Mouse (Mus musculus): ENCODE measurements around the gene Qars. TPM values are rescaled to one million over a fixed set of nuclear protein-coding genes. Genes with fewer than 3 reads are reported as not detected.

The Qars gene
- 100 to 1,000 TPM; 137 to 147 TPM for total RNA-seq (2021)
- long read RNA-seq, experiment 1, transcript Qars-201 (24 exons, 2,800 nt), result major isoform, 93 of 114 reads
- long read RNA-seq, experiment 1, partial matches to known transcripts, result 15 of 114 reads
- long read RNA-seq, experiment 1, other reads (novel, unspliced or antisense), result 6 of 114 reads
- long read RNA-seq, experiment 2, transcript Qars-201 (24 exons, 2,800 nt), result major isoform, 33 of 42 reads
- long read RNA-seq, experiment 2, partial matches to known transcripts, result 8 of 42 reads
- long read RNA-seq, experiment 2, other reads (novel, unspliced or antisense), result 1 of 42 reads

DNA sequence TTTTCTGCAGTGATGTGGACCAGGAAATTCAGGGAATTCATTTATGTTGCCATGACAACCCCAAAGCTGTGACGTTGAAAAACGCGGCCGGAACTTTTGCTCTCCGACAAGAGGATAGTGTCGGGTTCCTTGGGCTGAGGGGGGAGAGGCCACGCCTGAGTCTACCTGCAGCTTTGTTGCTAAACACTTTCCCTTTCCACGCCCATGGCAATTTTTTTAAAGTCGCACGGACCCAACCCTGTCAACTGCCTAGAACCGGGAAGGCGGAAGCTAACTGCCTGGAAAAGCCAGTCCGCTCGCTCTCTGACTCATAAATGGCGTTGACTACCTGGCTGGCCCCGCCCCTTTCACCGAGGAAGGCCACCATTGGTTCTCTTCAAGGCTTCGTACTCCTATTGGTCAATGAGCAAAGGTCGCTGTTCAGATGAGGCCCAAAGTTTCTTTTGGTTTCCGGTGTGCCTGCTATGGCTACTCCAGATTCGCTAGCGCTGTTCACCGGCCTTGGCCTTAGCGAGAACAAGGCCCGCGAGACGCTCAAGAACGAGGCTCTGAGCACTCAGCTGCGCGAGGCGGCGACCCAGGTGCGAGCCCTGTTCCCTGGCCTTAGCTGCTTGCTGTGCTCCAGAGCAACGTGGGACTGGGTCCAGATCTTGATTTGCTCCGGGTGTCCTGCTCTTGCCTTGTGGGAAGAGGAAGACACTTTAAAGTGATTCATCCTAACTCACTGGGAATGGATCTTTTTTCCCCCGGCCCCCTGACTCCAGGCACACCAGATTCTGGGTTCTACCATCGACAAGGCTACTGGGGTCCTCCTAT lies at the start of gene Qars:
Gene Qars, plus strand, starts transcription at position 88 of the 816 bp plus-strand sequence.
- DNase-seq, result peak; percentile 95

DNA sequence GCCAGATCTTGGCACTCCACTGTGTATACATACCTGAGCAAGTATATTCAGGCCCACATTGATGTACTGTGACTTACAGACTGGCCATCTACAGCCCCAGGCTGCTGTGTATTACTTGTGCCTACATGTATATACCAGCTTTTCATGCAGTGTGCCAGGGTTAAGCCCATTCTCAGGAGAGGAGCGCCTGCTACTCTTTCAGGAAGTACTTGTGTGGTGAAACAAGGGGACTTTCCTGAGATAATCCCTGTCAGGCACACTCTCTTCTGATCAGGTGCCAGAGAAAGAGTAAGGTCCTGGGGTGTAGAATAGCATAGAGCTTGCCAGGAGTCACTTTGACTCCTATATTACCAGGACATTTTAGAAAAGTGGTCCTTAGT lies 47.6 kb upstream of the Qars start:
- no peak for DNase-seq

DNA sequence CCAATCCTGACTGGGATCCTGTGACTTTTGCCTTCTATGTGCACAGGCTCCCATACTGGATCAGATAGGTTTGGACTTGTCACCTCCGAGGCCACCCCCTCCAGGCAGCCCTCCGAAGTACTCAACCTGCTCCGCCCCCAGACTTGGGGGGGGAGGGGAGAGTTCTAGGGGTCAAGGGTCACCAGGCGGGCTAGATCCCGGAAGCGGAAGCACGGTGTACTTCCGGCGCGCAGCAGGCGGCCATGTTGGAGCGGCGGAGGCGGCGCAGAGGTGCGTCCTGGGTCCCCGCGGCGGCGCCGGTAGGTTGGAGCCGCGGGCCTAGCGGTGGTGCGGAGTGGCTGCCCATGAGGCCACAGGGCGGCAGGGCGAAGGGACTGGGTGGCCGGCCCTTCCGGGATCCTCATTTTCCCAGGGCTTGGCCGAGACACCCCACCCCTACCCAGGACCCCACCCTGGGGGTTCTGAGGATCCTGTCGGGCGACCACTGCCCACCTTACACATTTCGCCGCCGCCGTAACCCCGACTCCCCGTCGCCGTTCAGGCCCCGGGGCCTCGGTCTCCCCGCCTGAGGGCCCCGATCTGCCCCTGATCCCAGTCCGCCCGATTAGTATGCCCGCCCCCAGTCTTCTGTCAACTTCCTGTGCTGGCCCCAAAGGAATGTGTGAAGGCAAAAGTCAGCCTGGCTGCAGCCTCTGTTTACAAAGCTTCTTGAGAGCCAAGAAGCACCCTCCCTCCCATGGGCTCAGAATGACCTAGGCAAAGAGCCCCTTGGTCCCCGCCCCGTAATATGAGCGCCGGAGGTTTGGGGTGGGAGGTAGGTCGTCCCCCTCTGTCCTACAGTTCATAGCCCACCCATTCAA lies 47.0 kb upstream of the Qars start, which contains the start of gene Ccdc71:
Gene Ccdc71, plus strand, starts transcription at position 209 of the 860 bp plus-strand sequence.
- peak; percentile 91 for DNase-seq

DNA sequence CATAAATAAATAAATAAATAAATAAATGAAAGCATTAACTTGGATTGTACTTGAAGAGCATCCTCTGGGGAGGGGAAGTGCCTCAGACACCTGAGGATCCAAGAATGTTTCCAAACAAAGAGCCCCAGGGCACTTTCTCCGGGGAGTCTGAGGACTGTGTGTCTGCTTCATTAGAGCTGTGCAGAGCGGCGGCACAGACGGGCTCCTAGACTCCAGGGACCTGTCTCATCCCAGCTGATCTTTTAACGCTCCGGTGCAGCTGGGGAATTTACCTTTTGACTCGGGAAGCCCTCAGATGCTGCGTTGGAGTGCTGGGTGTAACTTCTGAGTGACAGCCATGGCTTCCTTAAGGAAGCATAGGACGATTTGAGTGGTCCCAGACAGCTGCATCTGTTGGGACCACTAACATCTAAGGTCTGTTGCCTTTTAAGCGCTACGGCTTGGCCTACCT lies 46.3 kb upstream of the Qars start, which contains the start of gene Klhdc8b:
Gene Klhdc8b, minus strand, starts transcription at position 401 of the 451 bp plus-strand sequence.
- DNase-seq, result peak; percentile 32

DNA sequence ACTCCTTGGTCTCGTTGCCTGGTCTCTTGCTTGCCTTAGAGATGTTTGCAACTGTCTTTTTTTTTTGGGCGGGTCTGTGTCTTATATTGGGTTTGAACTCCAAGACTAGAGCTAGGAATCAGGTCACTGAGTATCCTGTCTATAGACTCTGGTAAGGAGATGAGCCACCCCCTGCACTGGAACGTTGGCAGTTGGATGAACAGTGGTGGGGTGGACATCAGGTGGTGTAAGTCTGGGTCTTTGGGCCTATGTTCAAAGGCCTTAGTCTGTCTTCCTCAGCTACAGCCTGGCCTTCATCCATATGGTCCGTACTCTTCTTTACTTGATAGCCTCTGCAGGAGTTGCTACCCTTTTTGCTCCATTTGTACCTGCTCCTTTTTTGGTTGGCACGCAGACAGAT lies 45.8 kb upstream of the Qars start:
- DNase-seq, result no peak

DNA sequence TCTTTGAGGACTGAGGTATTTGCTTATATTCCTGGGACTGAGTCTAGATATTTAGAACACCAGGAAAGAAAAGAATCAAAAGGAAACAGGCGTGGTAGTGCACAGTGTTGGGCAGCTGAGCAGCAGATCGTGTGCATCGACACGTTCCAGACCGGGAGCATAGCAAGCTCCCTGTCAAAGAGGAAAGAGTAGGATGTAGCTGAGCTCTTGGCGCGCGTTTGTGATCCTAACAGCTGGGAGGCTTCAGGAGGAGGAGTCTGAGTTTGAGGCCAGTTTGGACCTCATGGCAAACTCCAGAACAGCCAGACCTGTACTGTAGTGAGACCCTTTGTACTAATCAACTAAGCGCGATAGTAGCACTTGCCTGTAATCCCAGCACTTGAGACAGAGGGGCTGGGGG lies 45.3 kb upstream of the Qars start:
- DNase-seq, result peak; percentile 30

DNA sequence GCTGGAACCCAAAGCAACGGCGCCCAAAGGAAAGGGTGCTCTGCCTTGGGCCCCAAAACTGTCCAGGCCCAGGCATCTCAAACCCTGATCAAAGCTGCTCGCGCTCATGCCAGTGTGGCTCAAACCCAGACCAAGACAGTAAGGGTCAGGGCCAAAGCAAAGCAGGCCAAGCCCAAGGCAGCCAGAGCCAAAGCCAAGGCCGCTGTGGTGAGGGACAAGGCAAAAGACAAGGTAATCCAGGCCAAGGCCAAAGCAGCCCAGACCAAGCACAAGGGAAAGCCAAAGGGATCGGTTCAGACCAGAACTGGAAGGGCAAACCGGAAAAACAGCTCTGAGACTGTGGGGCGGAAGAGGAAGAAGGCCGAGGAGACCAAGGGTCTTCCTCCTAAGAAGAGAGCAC lies 43.8 kb upstream of the Qars start:
- peak; percentile 47 for DNase-seq

DNA sequence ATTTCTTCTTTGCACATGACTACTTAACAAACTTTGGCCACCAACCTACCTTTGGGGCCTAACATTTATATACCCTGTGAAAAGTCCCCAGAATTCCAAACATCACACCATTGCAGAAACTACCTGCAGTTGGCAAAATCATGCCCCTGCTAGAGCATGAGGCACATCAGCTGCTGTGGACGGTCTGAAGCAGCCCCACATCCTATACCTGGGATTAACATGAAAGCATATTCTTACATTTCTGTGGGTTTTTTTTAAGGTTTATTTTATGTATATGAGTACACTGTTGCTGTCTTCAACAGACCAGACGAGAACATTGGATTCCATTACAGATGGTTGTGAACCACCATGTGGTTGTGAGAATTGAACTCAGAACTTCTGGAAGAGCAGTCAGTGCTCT lies 41.3 kb upstream of the Qars start:
- DNase-seq, result no peak

DNA sequence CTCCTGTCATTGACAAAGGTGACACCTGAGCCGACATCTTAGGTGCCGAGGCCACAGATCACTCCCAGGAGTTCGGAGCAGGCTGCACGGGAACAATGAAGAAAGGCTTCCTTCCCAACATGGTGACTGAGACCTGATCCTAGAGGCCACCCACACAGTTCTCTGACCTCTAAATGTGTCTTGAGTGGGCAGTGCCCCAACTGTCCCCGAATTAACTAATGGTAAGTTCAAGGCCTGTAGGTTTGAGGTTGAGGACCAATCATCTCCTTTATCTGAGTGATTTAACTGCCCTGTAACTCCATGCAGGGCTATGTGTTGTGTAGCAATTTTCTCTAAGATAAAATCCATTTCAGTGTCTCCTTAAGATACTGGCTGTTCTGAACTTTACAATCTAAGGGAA lies 38.1 kb upstream of the Qars start:
- DNase-seq, result no peak

DNA sequence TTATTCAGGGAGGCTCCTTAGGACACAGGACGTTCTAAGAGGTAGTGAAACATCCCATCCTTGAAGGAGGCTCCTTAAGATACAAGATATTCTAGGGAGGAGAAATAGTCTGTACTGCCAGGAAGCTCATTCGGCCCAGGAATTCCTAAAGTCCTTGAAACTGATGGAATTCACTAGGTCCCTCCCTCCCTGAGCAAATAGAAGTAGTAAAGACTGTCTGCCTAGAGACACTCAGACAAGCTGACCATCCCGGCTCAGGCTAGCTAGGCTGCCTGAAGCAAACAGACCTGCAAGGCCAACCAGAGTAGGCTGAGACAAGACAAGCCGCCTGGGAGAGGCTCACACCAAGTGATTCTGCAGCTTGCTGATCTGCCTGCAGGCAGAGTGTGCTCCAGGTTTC lies 37.7 kb upstream of the Qars start:
- no peak for DNase-seq

DNA sequence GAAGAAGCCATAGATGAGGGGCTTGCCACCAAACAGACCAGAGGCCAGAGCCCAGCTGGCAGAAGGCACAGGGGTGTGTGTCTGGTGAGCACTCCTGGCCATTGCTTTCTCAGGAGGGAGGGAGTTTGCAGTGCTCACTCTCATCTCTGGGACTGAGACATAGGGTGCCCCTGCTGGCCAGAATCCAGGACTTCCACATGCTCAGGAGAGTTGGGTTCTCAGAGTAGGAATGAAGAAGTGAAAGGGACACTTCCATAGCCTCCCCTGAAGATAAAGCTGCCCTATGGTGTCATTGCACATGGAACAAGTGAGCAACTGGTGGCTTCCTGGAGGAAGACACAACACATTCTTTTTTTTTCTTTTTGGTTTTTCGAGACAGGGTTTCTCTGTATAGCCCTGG lies 33.0 kb upstream of the Qars start:
- no peak for DNase-seq

DNA sequence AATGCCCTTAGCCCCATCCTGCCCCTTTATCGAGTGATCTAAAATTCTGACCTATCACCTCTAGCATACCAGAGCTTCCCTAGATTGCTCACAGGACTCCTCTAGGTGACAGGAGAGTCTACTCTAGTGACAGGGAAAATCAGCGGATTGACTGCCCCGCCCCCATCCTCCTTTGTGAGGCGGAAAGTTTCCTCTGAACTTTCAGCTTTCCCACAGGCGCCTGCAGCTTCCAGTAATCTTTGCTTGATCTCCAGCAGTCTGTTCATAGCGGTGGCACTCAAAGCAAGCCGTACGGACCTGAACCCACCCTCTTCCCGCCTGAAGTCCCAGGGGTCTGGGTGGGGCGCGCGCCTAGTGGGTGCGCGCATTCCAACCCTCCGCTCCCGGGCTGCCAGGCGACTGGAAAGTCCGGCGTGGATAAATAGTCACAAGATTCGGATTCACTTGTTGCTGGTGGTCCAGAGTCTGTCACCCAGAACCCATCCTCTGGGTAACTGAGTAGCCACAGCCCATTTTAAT lies 28.8 kb upstream of the Qars start:
- peak; percentile 88 for DNase-seq

DNA sequence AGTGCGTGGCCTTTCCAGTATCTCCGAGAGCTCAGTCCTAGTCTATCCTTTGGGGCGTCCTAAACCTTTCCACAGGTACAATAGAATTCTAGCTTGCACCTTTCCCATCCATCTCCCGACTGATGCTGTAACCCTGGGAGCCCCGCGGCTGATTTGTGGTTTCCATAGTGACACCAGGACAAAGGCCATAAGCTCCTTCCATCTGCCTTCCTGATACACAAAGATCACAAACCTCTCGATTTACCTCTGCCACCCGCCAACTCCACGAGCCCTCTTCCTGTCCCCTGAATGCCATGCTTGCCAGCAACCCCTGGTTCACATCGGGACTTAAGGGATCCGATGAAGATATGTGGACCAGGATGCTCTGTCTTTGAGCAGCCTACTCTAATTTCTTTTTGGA lies 28.3 kb upstream of the Qars start:
- DNase-seq, result peak; percentile 29

DNA sequence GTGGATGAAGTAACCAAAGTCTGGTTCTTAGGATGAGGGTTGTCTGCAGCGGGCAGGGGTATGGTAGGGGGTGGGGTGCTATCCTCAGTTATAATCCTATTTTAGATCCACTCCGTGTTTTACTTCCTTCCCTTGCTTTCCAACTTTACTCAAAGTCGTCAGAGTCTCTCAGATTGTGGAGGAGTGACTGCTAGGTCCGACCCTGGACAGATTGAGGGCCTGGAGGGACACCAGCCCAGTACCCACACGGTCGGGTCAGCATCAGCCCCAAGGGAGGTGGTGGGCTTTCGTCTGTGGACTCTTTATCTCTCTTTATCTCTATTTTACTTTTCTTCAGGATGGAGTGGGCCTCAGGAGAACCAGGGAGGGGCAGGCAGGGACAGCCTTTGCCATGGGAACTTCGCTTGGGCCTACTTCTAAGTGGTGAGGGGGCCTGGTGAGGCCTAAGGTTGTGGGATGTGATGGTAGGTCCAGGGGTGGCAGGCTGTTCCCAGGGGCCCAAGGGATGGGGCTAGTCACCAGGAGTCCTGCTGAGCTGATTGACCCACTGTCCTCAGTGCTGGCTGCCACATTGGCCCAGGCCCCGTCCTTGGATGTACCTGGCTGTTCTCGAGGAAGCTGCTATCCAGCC lies 27.7 kb upstream of the Qars start, which contains the start of gene Lamb2:
Gene Lamb2, plus strand, starts transcription at position 16 of the 631 bp plus-strand sequence.
- peak; percentile 57 for DNase-seq

DNA sequence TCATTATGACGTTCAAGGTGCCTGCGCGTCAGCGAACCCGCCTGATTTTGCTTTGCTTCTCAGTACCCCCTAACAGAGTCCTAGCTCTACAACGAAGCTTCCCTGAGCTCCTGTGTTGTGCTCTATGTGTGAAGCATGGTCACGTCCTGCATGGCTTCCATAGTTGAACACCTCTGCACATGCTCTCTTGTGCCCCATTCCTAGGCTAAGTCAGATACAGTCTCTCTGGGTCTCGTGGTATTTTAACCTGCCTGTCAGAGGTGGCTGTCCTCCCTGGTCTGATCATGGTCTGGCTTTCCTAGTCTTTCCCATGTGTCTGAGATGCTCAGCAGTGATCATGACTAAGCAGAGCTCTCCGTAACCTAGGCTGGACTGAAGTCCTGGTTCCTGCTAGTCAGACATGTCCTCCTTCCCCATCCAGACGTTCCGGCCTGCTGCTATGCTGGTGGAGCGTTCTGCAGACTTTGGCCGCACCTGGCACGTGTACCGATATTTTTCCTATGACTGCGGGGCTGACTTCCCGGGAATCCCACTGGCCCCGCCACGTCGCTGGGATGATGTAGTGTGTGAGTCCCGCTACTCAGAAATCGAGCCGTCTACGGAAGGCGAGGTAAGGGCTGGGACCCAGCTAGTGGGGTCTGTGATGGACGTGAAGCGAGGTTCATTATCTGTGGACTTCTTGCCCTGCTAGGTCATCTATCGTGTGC lies 26.5 kb upstream of the Qars start:
- DNase-seq, result no peak

DNA sequence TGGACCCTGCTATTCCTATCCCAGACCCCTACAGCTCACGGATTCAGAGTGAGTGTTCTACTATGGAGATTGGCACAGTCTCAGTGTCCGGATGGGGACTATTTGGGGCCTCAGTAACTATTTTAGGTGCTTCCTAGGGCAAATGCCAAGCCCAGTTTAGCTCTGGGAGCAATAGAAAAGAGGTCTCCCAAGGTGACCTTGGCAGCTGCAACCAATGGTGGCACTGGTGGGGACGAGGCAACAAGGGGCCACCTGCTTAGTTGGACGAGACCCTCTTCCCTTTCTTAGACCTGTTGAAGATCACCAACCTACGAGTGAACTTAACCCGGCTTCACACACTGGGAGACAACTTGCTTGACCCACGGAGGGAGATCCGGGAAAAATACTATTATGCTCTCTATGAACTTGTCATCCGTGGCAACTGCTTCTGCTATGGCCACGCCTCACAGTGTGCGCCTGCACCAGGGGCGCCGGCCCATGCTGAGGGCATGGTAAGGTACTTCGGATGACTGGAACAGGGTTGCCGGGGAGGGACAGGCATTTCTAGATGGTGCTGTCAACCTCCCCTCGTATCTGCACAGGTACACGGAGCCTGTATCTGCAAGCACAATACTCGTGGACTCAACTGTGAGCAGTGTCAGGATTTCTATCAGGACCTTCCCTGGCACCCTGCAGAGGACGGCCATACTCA lies 25.8 kb upstream of the Qars start:
- no peak for DNase-seq

DNA sequence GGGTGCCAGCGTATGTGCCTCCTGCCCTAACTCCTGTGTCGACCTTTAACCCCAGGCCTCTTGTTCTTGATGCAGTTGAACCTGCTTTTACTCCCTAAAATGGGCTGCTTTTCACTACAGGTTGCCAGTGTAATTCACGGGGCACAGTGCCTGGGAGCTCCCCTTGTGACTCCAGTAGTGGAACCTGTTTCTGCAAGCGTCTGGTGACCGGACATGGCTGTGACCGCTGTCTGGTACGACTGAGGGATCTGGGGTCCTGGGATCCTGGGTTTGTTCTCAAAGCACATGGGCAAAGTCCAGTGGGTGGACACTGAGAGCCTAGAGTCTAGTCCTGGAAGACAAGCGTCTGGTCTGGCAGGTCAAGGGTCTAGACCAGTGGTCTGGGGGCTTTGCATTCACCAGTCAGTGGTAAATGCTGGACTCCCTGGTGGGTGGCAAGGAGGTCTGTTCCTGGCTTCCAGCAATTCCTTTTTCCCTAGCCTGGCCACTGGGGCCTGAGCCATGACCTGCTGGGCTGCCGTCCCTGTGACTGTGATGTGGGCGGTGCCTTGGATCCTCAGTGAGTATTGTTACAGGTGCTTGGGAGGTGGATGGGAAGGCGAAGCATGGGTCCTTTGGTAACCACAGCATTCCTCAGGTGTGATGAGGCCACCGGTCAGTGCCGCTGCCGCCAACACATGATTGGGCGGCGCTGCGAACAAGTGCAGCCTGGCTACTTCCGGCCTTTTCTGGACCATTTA lies 24.3 kb upstream of the Qars start:
- DNase-seq, result no peak

DNA sequence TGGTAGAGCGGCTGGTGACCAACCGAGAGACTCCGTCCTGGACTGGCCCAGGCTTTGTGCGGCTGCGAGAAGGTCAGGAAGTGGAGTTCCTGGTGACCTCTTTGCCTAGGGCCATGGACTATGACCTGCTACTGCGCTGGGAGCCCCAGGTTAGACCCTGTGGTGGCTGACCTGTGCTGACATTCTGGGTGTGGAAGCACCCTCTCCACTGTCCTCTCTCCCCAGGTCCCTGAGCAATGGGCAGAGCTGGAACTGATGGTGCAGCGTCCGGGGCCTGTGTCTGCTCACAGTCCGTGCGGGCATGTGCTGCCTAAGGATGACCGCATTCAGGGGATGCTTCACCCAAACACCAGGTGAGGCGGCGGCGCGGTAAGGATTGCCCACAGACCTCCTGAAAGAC lies 23.5 kb upstream of the Qars start:
- DNase-seq, result no peak

DNA sequence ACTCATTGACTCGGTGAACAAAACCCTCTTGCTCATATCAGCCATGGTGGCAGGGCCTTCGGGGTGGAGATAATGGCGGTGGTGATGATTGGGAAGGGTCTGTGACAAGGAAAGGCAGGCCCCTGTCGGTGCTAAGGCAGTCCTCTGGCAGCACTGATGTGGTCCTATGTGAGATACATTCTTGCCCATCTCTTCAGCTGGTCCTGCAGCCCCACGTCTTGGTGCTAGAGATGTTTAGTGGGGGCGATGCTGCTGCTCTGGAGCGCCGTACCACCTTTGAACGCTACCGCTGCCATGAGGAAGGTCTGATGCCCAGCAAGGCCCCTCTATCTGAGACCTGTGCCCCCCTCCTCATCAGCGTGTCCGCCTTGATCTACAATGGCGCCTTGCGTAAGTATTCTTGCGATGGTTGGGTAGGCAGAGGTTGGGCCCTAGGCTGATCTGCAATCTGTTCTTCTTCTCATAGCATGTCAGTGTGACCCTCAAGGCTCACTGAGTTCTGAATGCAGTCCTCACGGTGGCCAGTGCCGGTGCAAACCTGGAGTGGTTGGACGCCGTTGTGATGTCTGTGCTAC lies 22.1 kb upstream of the Qars start:
- no peak for DNase-seq
